Mouse (Mus musculus) urinary bladder, postnatal 14 days (tissue): Measurements from ENCODE around the gene Setdb2.

ENCODE experiments used
- DNase-seq: peaks from one replicate; pipeline ENCODE4 v3.0.0; 2021; ENCODE audit warnings: low spot score

Gene Setdb2

DNA sequence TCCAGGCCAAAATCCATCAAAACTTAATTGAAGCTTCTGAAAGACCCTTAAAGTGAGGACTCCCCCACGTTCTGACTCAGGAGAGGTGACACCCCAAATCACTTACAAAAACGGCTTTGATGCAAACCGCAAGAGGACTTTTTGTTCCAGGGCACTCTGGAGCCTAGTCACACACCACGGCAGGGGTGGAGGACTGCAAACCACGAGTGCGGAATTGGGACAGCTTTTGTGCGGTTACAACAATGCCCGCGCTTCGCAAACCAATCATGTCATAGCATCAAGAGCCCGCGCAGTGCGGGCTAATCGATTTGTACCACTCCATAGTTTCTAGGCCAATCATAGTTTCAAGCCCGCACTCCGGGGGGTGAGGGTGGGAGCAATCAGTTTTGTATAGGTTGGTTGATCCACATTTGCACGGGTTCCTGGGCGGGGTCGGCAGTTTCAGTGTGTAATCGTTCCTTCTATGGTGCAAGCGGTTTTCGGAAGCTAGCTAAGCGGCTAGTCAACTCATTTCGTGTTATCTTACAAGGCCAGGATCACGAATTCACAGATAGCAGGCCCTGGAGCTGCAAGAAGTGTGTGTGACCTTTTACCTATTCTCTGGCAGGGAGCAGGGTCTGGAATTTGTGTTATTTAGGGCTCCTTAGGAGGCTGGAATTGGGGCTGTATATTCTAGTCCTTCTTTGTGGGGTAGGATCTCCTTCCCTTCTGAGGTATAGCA is 70.2 kb downstream of the Setdb2 start:
- DNase-seq, result no peak

- DNase-seq, result peak; percentile 4
Measured at GRCm38 (mm10) chr14:59366386-59367105, 74.1 kb downstream of the Setdb2 start.

DNA sequence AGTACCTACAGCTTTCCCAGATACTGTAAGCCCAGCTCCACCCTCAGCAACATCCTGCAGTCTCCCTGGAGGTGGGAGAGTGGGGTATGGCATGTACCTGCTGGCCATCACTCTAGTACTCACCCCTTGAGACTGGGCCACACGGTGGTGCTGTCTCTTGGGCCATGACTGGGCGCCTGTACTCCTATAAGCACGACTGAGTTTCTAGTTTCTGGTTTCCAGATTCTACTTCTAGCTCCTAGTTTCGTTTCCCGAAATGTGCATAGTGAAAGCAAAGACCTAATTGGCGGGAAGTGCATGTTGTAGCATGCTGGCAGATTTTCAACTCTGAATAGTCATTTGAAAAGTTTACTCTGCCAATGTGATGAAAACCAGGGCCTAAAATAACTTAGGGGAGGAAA is 75.4 kb downstream of the Setdb2 start, which contains the start of gene Phf11d:
Gene Phf11d, minus strand, starts transcription at position 227 of the 401 bp plus-strand sequence.
- DNase-seq, result peak; percentile 28
